Comparison of ENCODE assay signal across 10 mouse cellular contexts in the genomic region with DNA sequence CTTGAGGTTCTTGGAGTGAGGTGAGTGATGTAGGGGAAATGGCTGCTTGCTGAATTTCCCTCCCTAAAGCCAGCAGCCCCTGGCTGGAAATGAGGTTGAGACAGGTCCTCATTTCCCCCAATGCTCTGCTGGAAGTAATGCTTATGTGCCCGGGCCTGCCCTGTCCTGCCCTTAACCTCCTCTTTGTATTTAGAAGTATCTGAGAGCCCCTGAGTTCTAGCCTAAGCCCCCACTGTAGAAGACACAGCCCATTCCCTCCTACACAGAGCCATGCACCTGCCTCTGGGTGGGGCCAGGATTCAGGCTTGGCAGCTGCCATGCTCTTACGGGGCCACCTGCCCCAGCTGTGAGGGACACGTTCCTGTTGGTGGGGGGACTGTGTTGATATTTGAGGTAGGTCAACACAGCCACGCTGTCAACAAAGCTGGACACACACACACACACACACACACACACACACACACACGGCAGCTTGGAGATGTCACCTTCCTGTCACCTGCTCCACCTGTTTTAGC. TPM values are rescaled to one million over a fixed set of nuclear protein-coding genes. Genes with fewer than 3 reads are reported as not detected.
DNase-seq lines count a peak whose midpoint lies in the region; ATAC-seq lines count a peak whose summit lies in the region.
"Had no signal": no experiment of that assay in that cellular context is flagged by ENCODE, and none has a peak within 500 bp of the region (broad histone marks: within the 10 kb centered on the region; RNA-seq: fewer than 3 reads in every experiment).

No protein-coding gene starts in this region.

- H3K27me3 ChIP-seq in forebrain, embryonic 10.5 days (ENCODE audit: poor library complexity, severe bottlenecking) = 0 out of 2 replicates have a peak, but pooled peaks cover 3% of the 10 kb centered on the region
- no peaks in the 10 kb centered on the region for H3K27me3 ChIP-seq in forebrain, embryonic 16.5 days (replicated peaks; ENCODE audit: control insufficient read depth, insufficient read depth, low read length)
- H3K27me3 ChIP-seq in midbrain, embryonic 10.5 days (ENCODE audit: low read depth, poor library complexity, severe bottlenecking) = peaks cover 4% of the 10 kb centered on the region; the same call in 1 of the 2 replicates
- H3K27me3 ChIP-seq in midbrain, embryonic 16.5 days (ENCODE audit: control insufficient read depth, insufficient read depth, low read depth, low read length) = no peaks in the 10 kb centered on the region
- no peaks in the 10 kb centered on the region; the same call in none of the 2 replicates for H3K27me3 ChIP-seq in liver, embryonic 11.5 days (replicated peaks; ENCODE audit: control insufficient read depth, insufficient read depth, low read length)

- DNase-seq in forebrain, embryonic 10.5 days (ENCODE audit: extremely low spot score, low spot score) = no peak
- no peak for DNase-seq in midbrain, embryonic 10.5 days (ENCODE audit: low spot score)
- DNase-seq in liver, embryonic 11.5 days (ENCODE audit: low spot score) = no peak
- peak; percentile 81 for DNase-seq in thymus, postnatal 25 days
- DNase-seq in gastrocnemius, postnatal 10 days = no peak
- DNase-seq: cerebellum, adult 11 months had no signal

- H3K27ac ChIP-seq in forebrain, embryonic 10.5 days = peak overlapping the region; percentile 42; the same call in 1 of the 2 replicates
- no peak overlapping the region for H3K27ac ChIP-seq in forebrain, embryonic 16.5 days (ENCODE audit: low read length)
- peak overlapping the region; percentile 53 for H3K27ac ChIP-seq in midbrain, embryonic 10.5 days (replicated peaks)
- no peak overlapping the region for H3K27ac ChIP-seq in midbrain, embryonic 16.5 days (ENCODE audit: low read length)
- peak overlapping the region; percentile 83 for H3K27ac ChIP-seq in liver, embryonic 11.5 days (ENCODE audit: low read depth, low read length)
- H3K27ac ChIP-seq: hindbrain, embryonic 12.5 days had no signal

- no peaks in the 10 kb centered on the region for H3K9me3 ChIP-seq in forebrain, embryonic 10.5 days
- H3K9me3 ChIP-seq in forebrain, embryonic 16.5 days (ENCODE audit: control insufficient read depth, low read length) = no peaks in the 10 kb centered on the region
- H3K9me3 ChIP-seq in midbrain, embryonic 10.5 days (replicated peaks) = no peaks in the 10 kb centered on the region
- no peaks in the 10 kb centered on the region for H3K9me3 ChIP-seq in midbrain, embryonic 16.5 days (replicated peaks; ENCODE audit: control insufficient read depth, low read length, poor library complexity, severe bottlenecking)
- no peaks in the 10 kb centered on the region for H3K9me3 ChIP-seq in liver, embryonic 11.5 days (ENCODE audit: control insufficient read depth, low read length)
- H3K9me3 ChIP-seq: hindbrain, embryonic 12.5 days had no signal

- WGBS in forebrain, embryonic 10.5 days = 81% methylated on average over 5 of the region's 5 CpGs
- WGBS in forebrain, embryonic 16.5 days = 82% methylated on average over 5 of the region's 5 CpGs
- WGBS in midbrain, embryonic 10.5 days = 86% methylated on average over 5 of the region's 5 CpGs
- WGBS in midbrain, embryonic 16.5 days = 83% methylated on average over 5 of the region's 5 CpGs
- 19% methylated on average over 5 of the region's 5 CpGs for WGBS in liver, embryonic 11.5 days

- H3K9ac ChIP-seq in forebrain, embryonic 16.5 days (replicated peaks; ENCODE audit: low read depth, low read length) = no peak overlapping the region
- H3K9ac ChIP-seq in midbrain, embryonic 16.5 days (ENCODE audit: low read depth, low read length) = no peak overlapping the region
- peak overlapping the region; percentile 83 for H3K9ac ChIP-seq in liver, embryonic 11.5 days (ENCODE audit: low read depth, low read length)
- H3K9ac ChIP-seq: hindbrain, embryonic 12.5 days had no signal

- peak overlapping the region; percentile 33 for H3K4me3 ChIP-seq in forebrain, embryonic 10.5 days
- no peak overlapping the region for H3K4me3 ChIP-seq in forebrain, embryonic 16.5 days (replicated peaks; ENCODE audit: low read length)
- H3K4me3 ChIP-seq in midbrain, embryonic 10.5 days = peak overlapping the region; percentile 29
- H3K4me3 ChIP-seq in midbrain, embryonic 16.5 days (ENCODE audit: low read depth, low read length) = no peak overlapping the region
- peak overlapping the region; percentile 76 for H3K4me3 ChIP-seq in liver, embryonic 11.5 days (ENCODE audit: low read depth, low read length)
- H3K4me3 ChIP-seq: hindbrain, embryonic 12.5 days had no signal

- ATAC-seq in forebrain, embryonic 16.5 days = no peak
- no peak for ATAC-seq in midbrain, embryonic 16.5 days
- peak; percentile 45 for ATAC-seq in liver, embryonic 11.5 days (replicated peaks; ENCODE audit: low FRiP score)
- ATAC-seq in erythroid progenitor cell, adult 5-6 weeks (replicated peaks; ENCODE audit: low FRiP score, poor library complexity, severe bottlenecking) = no peak

- no peak overlapping the region for H3K4me2 ChIP-seq in forebrain, embryonic 16.5 days (ENCODE audit: low read length)
- H3K4me2 ChIP-seq in midbrain, embryonic 16.5 days (ENCODE audit: low read length) = no peak overlapping the region
- peak overlapping the region; percentile 95 for H3K4me2 ChIP-seq in liver, embryonic 11.5 days
- H3K4me2 ChIP-seq: hindbrain, embryonic 12.5 days had no signal

- no peaks in the 10 kb centered on the region for H3K36me3 ChIP-seq in forebrain, embryonic 10.5 days (replicated peaks)
- H3K36me3 ChIP-seq in forebrain, embryonic 16.5 days (ENCODE audit: control insufficient read depth, insufficient read depth) = no peaks in the 10 kb centered on the region
- no peaks in the 10 kb centered on the region for H3K36me3 ChIP-seq in midbrain, embryonic 10.5 days
- H3K36me3 ChIP-seq in midbrain, embryonic 16.5 days (ENCODE audit: control insufficient read depth, insufficient read depth, low read length) = no peaks in the 10 kb centered on the region
- peaks cover 5% of the 10 kb centered on the region for H3K36me3 ChIP-seq in liver, embryonic 11.5 days (ENCODE audit: control insufficient read depth, insufficient read depth, low read length)
- H3K36me3 ChIP-seq: hindbrain, embryonic 12.5 days had no signal

- H3K4me1 ChIP-seq in forebrain, embryonic 10.5 days = peaks cover 29% of the 10 kb centered on the region
- no peaks in the 10 kb centered on the region for H3K4me1 ChIP-seq in forebrain, embryonic 16.5 days (replicated peaks; ENCODE audit: control insufficient read depth, insufficient read depth, low read length)
- H3K4me1 ChIP-seq in midbrain, embryonic 10.5 days = peaks cover 33% of the 10 kb centered on the region
- H3K4me1 ChIP-seq in midbrain, embryonic 16.5 days (ENCODE audit: control insufficient read depth, insufficient read depth, low read length) = no peaks in the 10 kb centered on the region
- peaks cover 80% of the 10 kb centered on the region for H3K4me1 ChIP-seq in liver, embryonic 11.5 days (replicated peaks; ENCODE audit: control insufficient read depth, insufficient read depth, low read length)

RNA-seq across cellular contexts. Expression of a gene that starts 0.6 kb away (rescaled TPM):
- 1.6 and 2.4 TPM in 2 replicates for polyA plus RNA-seq in forebrain, embryonic 10.5 days (2016; fragmentation: Nextera tagmentation; extraction: Ambion mirVana)
- 11.6 and 13.8 TPM in 2 replicates for polyA plus RNA-seq in forebrain, embryonic 16.5 days (2015; fragmentation: Nextera tagmentation; extraction: Ambion mirVana)
- polyA plus RNA-seq in midbrain, embryonic 10.5 days (2016; fragmentation: Nextera tagmentation; extraction: Ambion mirVana) = 1.9 and 3.4 TPM in 2 replicates
- 17.7 and 17.9 TPM in 2 replicates for polyA plus RNA-seq in midbrain, embryonic 16.5 days (2015; fragmentation: Nextera tagmentation; extraction: Ambion mirVana)
- polyA plus RNA-seq in liver, embryonic 11.5 days (2014; fragmentation: Nextera tagmentation; extraction: Ambion mirVana) = 13.8 and 14.4 TPM in 2 replicates
- 10 to 100 TPM; 19.0 to 20.1 TPM for total RNA-seq in gastrocnemius, postnatal 10 days (2021)
- total RNA-seq in erythroid progenitor cell, adult 5-6 weeks (2015; ENCODE audit: low replicate concordance) = 4.0 and 16.8 TPM in 2 replicates
- total RNA-seq in erythroid progenitor cell, adult 5-6 weeks (2017; ENCODE audit: low replicate concordance) = 1.5 and 7.6 TPM in 2 replicates

Comparison
In these comparisons a context has a peak if more than half of its experiments do, and no peak if none do; other contexts are left out.
1. H3K27ac ChIP-seq: peak in forebrain, embryonic 10.5 days (single experiment), midbrain, embryonic 10.5 days (single experiment) and liver, embryonic 11.5 days (single experiment); none in forebrain, embryonic 16.5 days (single experiment) and midbrain, embryonic 16.5 days (single experiment).
2. H3K4me3 ChIP-seq: peak in forebrain, embryonic 10.5 days (single experiment), midbrain, embryonic 10.5 days (single experiment) and liver, embryonic 11.5 days (single experiment); none in forebrain, embryonic 16.5 days (single experiment) and midbrain, embryonic 16.5 days (single experiment).